Mouse (Mus musculus) kidney, postnatal 0 days (tissue): ENCODE data around the gene Uaca. TPM values are rescaled to one million over a fixed set of nuclear protein-coding genes. Genes with fewer than 3 reads are reported as not detected.

Source experiments
- ATAC-seq: fragments of 200-750 bp; cut with Nextera tagmentation; replicated peaks from 2 replicates; pipeline ENCODE4 v1.8.0; 2017; ENCODE audit warnings: low read depth, moderate number of reproducible peaks, moderate TSS enrichment, moderate library complexity; ENCODE audit not compliant: low FRiP score
- DNase-seq: peaks from one replicate; pipeline ENCODE4 v3.0.0-alpha.2; 2016; ENCODE audit warnings: low spot score
- H3K27ac ChIP-seq: fragments of 300-500 bp; sonication (generic); 2 replicates; pipeline ENCODE4 v1.5.1; 2014; ENCODE audit warnings: mild to moderate bottlenecking
- H3K27me3 ChIP-seq: fragments of 300-500 bp; sonication (generic); 2 replicates; pipeline ENCODE4 v1.6.1; 2014; ENCODE audit warnings: low read length, mixed read lengths; ENCODE audit not compliant: insufficient read depth
- H3K36me3 ChIP-seq: fragments of 300-500 bp; sonication (generic); 2 replicates; pipeline ENCODE4 v1.6.1; 2014; ENCODE audit warnings: low read length, mixed read lengths; ENCODE audit not compliant: insufficient read depth
- H3K4me1 ChIP-seq: fragments of 300-500 bp; sonication (generic); replicated peaks from 2 replicates; pipeline ENCODE4 v1.6.1; 2014; ENCODE audit warnings: antibody characterized with exemption, low read length, mixed read lengths; ENCODE audit not compliant: insufficient read depth
- H3K4me2 ChIP-seq: fragments of 300-500 bp; sonication (generic); 2 replicates; pipeline ENCODE4 v1.6.1; 2014; ENCODE audit warnings: mild to moderate bottlenecking, low read length, moderate library complexity, mixed read lengths
- H3K4me3 ChIP-seq: fragments of 300-500 bp; sonication (generic); replicated peaks from 2 replicates; pipeline ENCODE4 v1.5.1; 2014; ENCODE audit warnings: low read depth, low read length
- H3K9ac ChIP-seq: fragments of 300-500 bp; sonication (generic); 2 replicates; pipeline ENCODE4 v1.6.1; 2014; ENCODE audit warnings: low read depth, low read length
- H3K9me3 ChIP-seq: fragments of 300-500 bp; sonication (generic); replicated peaks from 2 replicates; pipeline ENCODE4 v1.6.1; 2016; ENCODE audit warnings: low read length, inconsistent platforms, mixed read lengths
- CTCF ChIP-seq: IDR thresholded peaks from 2 replicates; pipeline ENCODE4 v1.5.1; 2016; ENCODE audit warnings: antibody characterized with exemption, low read depth, mild to moderate bottlenecking, moderate library complexity
- WGBS: fragments of 180-500 bp; shearing (Covaris S2); extraction: QIAGEN DNeasy Blood & Tissue Kit; methylation state at CpG from one replicate; pipeline ENCODE4 v1.1.7; 2014; 5-methylcytosine and 5-hydroxymethylcytosine counted together
- polyA plus RNA-seq: library from polyadenylated mRNA; unstranded; fragments of >200 nt; fragmentation: Nextera tagmentation; extraction: Ambion mirVana; gene quantifications from 2 replicates; pipeline ENCODE4 v1.2.1, GENCODE M21; 2015

Uaca gene
- polyA plus RNA-seq, 1 experiment from 2014 or later, result 26.9 TPM

- Histone ChIP-seq H3K4me3 (no peak overlapping the region), H3K27me3 (no peaks in the 10 kb centered on the region), H3K27ac (0 out of 2 replicates have a peak overlapping the region, but pooled peaks have one; percentile 20), H3K36me3 (peaks cover 21% of the 10 kb centered on the region; the same call in 1 of the 2 replicates), H3K4me1 (no peaks in the 10 kb centered on the region), H3K9me3 (no peaks in the 10 kb centered on the region), H3K4me2 (no peak overlapping the region), H3K9ac (no peak overlapping the region)
- DNase-seq (peak; percentile 43), ATAC-seq (no peak)
- TF ChIP-seq CTCF, result peak; percentile 53
- WGBS, result 72% methylated on average over 13 of the region's 13 CpGs
Observed at GRCm38 (mm10) chr9:60873257-60874054, 79.1 kb downstream of the Uaca start.

- ATAC-seq, result no peak
- 86% methylated on average over 8 of the region's 8 CpGs for WGBS
- H3K4me2 ChIP-seq, result no peak overlapping the region
- no peaks in the 10 kb centered on the region for H3K4me1 ChIP-seq
- no peaks in the 10 kb centered on the region for H3K9me3 ChIP-seq
- H3K9ac ChIP-seq, result no peak overlapping the region
- H3K27ac ChIP-seq, result 0 out of 2 replicates have a peak overlapping the region, but pooled peaks have one; percentile 20
- TF ChIP-seq CTCF, result no peak
- H3K36me3 ChIP-seq, result peaks cover 21% of the 10 kb centered on the region; the same call in 1 of the 2 replicates
- no peak for DNase-seq
- H3K4me3 ChIP-seq, result no peak overlapping the region
- no peaks in the 10 kb centered on the region for H3K27me3 ChIP-seq
Observed at GRCm38 (mm10) chr9:60874055-60874392, 79.7 kb downstream of the Uaca start.

- H3K36me3 ChIP-seq, result peaks cover 10% of the 10 kb centered on the region; the same call in 1 of the 2 replicates
- no peak overlapping the region for H3K4me2 ChIP-seq
- H3K9me3 ChIP-seq, result no peaks in the 10 kb centered on the region
- ATAC-seq (no peak), DNase-seq (no peak)
- no peak for TF ChIP-seq CTCF
- H3K4me3 ChIP-seq, result no peak overlapping the region
- H3K27me3 ChIP-seq, result no peaks in the 10 kb centered on the region
- H3K9ac ChIP-seq, result no peak overlapping the region
- H3K4me1 ChIP-seq, result no peaks in the 10 kb centered on the region
- no peak overlapping the region for H3K27ac ChIP-seq
- WGBS, result 85% methylated on average over 9 of the region's 9 CpGs
Observed at GRCm38 (mm10) chr9:60876085-60876484, 81.7 kb downstream of the Uaca start.

GRCm38 (mm10) chr9:60876531-60876930 lies 82.2 kb downstream of the Uaca start:
- no peak for TF ChIP-seq CTCF
- H3K4me3 ChIP-seq, result no peak overlapping the region
- H3K9ac ChIP-seq, result no peak overlapping the region
- no peak overlapping the region for H3K27ac ChIP-seq
- no peak for ATAC-seq
- 73% methylated on average over 8 of the region's 8 CpGs for WGBS
- no peak for DNase-seq
- H3K4me1 ChIP-seq, result no peaks in the 10 kb centered on the region
- peaks cover 10% of the 10 kb centered on the region; the same call in 1 of the 2 replicates for H3K36me3 ChIP-seq
- no peak overlapping the region for H3K4me2 ChIP-seq
- no peaks in the 10 kb centered on the region for H3K27me3 ChIP-seq
- H3K9me3 ChIP-seq, result no peaks in the 10 kb centered on the region

GRCm38 (mm10) chr9:60878051-60878557 lies 83.8 kb downstream of the Uaca start:
- Histone ChIP-seq H3K9ac (no peak overlapping the region), H3K36me3 (peaks cover 12% of the 10 kb centered on the region; the same call in 1 of the 2 replicates), H3K4me1 (no peaks in the 10 kb centered on the region), H3K27ac (no peak overlapping the region), H3K4me2 (no peak overlapping the region), H3K4me3 (no peak overlapping the region), H3K27me3 (no peaks in the 10 kb centered on the region), H3K9me3 (no peaks in the 10 kb centered on the region)
- 75% methylated on average over 8 of the region's 8 CpGs for WGBS
- TF ChIP-seq CTCF, result peak; percentile 15; the same call in 1 of the 2 replicates
- ATAC-seq, result no peak
- no peak for DNase-seq

GRCm38 (mm10) chr9:60878630-60879029 lies 84.3 kb downstream of the Uaca start:
- Histone ChIP-seq H3K4me1 (no peaks in the 10 kb centered on the region), H3K9ac (no peak overlapping the region), H3K27me3 (no peaks in the 10 kb centered on the region), H3K36me3 (peaks cover 12% of the 10 kb centered on the region; the same call in 1 of the 2 replicates), H3K27ac (no peak overlapping the region), H3K4me2 (no peak overlapping the region), H3K4me3 (no peak overlapping the region), H3K9me3 (no peaks in the 10 kb centered on the region)
- no peak for DNase-seq
- ATAC-seq, result no peak
- WGBS, result 61% methylated on average over 3 of the region's 3 CpGs
- no peak for TF ChIP-seq CTCF
